Mouse (Mus musculus): ENCODE data around the gene Lrpprc.

- no peak for TF ChIP-seq CTCF (conservative IDR thresholded peaks at IDR 0.05 in 1 of 2, IDR thresholded peaks at IDR 0.05 in 1 of 2; ENCODE audit: low read depth in 2 of 2, low read length in 2 of 2)
- TF ChIP-seq MAFK (IDR thresholded peaks at IDR 0.05; ENCODE audit: insufficient replicate concordance, low read length): no peak
- TF ChIP-seq NRF1 (IDR thresholded peaks at IDR 0.05; ENCODE audit: low read depth, low read length): no peak
- no peak for TF ChIP-seq USF1 (IDR thresholded peaks at IDR 0.05; ENCODE audit: low read depth, low read length)
- no peak for TF ChIP-seq POLR2A (IDR thresholded peaks at IDR 0.05; ENCODE audit: low read depth, low read length)
- TF ChIP-seq ZMIZ1 (IDR thresholded peaks at IDR 0.05; ENCODE audit: low read depth, low read length): no peak
- no peak for TF ChIP-seq JUND (conservative IDR thresholded peaks at IDR 0.05; ENCODE audit: low read depth, low read length)
- no peak for TF ChIP-seq MAX (IDR thresholded peaks at IDR 0.05; ENCODE audit: low read length)
- TF ChIP-seq GABPA (IDR thresholded peaks at IDR 0.05; ENCODE audit: insufficient replicate concordance, low read depth, low read length): no peak
These were observed 115.4 kb downstream of the Lrpprc start for GRCm38 (mm10) chr17:84675204-84675603.

Data from CH12.LX (cell line).